Mouse (Mus musculus) left cerebral cortex, adult 8-10 months (tissue): ENCODE measurements around the gene Pdk4. TPM values are rescaled to one million over a fixed set of nuclear protein-coding genes. Genes with fewer than 3 reads are reported as not detected.
A peak's percentile ranks its signal among the peaks of the same experiment; 100 is the strongest.

Source experiments
- DNase-seq, 2 experiments: peaks; one replicate each; pipeline ENCODE4 v3.0.0; 2022; ENCODE audit warnings: low spot score in 2 of 2
- total RNA-seq, 4 experiments: library from RNA; stranded (reverse); gene quantifications; 2 replicates each; pipeline ENCODE4 v1.2.4; 2022

Pdk4 gene
- total RNA-seq, 4 experiments from 2014 or later: 12.9 to 14.8 (median 14.0) TPM

DNA sequence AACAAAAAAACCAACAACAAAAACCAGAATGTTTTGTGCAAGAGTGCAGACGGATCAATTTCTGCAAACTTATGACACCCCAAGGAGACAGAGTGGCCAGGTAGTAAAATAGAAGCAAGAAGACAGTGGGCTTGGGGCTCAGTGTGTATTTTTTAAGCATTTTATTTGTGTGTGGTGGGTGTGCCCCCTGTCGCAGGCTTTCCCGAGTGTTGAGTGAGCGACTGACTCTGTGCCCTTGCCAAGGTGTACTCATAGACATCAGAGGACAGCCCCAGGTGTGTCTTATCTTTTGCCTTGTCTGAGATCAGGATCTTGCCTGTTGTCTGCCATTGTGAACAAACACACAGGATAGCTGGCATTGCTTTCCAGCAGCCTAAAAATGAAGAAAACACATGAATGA lies 49.1 kb downstream of the Pdk4 start:
- DNase-seq: no peak

DNA sequence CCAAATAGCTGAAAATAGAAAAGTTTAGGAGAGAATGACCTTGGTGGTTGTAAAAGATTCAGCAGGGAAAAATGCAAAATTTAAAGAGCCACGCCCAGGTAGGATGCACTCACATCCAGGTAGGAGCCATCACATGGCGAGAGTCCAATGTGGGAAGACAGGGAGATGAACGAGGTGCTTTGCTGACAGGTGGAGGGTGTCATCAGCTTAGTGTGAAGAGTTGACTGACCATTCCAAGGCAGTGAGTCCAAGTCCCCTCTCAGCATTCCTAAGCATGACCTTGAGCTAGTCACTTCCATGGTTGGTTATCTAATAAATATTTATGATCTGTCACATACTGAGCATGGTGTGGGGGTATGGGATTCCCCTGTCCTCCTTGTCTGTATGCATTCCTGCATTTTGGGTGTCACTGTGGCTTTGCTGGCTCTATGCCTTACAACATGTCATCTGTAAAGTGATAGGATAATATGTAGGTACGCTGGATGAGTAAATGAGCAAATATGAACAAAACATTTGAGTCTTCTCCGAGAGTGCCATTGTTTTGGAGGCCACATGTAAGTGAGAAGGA lies 51.7 kb downstream of the Pdk4 start:
- no peak for DNase-seq

DNA sequence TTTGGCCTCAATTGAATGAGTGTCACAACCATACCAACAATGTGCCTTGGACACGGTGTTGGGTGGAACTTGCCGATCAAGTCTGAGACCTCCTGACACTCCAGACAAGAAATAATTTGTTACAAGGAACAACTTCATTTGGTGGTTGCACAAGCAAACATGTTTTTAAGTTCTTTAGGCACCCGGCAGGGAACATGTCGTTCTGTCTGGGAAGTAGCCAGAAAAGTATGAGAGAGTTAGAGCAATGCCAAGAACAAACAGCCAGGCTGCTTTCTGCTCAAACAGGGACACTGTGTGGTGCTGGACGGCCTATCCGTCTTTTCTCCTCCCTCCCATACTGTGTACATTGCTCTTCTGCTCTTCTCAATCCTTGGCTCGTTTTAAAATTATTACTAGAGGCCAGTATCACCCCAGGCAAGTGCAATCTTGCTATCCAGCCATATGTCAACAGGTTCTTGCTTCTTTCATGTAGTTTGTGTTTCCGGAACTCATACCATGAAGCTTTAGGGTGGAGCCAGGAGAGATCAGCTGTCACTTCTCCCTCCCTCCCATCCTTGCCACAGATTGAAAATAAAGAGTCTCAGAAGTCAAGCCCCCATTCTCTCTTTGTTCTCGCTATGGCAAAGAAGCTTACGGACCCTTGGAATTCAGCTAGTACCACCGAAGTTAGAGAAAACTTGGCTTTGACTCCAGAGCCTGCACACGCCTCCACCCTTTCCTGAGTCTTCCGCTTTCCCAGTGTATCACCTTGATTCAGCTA lies 52.8 kb downstream of the Pdk4 start:
- peak; percentile 12 to 14 for DNase-seq

DNA sequence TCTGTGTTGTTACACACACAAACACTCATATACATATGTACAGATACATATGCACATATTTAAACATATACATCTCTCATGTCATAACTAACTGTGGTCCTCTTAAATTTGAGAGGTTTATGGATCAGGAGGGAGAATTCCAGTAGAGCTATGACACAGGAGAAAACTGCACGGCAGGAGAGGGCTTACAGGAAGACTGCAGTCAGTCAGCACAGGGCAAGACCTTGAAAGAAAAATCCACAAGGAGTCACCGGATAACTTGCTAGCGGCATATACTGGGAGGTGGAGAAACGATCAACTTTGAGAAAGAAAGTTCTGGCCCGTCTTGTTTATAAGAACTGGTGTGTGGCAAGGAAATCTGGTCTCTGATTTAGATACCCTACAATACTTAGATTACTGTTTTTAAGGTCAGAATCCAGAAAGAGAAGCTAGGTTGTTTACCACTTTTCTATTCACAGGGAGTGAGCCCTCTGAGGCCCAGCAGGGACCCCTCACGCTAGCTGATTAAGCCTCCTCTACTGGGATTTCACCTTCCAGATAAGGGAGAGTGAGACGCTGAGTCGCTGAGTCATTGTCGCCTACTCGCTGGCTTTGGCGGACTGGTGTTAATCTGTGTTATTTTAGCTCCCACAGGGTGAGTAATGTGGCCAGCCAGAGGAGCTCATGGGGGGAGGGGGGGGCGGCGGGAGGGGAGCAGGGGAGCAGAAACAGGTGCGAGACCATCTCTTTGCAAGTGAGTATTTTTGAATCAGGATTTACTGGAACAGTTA lies 53.6 kb downstream of the Pdk4 start:
- peak; percentile 14 to 58 for DNase-seq

DNA sequence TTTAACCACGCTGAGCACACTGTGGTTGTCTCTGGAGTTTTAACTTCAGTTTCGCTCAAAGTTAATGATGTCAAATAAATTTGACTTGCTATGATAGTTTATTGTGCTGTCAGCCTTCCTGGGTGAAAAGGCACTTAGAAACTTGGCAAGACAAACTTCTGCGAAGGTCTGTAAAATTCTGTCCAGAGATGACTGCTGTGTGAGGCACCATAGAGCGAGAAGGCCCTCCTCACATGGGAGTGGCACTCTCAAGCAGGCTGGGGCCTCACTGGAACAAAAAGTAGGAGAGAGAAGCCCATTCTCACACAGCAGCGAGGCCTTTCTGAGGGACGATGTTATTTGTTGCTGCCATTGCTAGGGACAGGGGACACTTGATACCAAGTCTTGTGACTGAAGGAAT lies 54.9 kb downstream of the Pdk4 start:
- DNase-seq: no peak

DNA sequence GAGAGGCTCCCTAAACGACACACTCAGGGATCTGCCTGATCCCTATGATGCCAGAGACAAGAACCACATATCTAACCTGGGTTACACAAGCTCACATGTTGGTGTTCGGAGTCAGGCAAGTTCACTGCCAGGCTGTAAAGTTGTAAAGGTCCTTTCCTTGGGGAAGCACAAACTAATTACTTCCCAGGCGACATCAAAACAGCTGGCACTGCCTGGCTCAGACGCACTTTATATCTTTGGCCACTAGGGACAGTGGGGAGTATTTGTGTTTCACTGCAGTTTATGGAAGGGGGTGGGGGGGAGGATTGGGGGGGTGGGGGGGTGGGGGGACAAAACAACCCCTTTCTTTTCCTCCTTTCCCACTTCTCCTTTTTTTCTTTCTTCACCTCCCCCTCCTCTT lies 58.4 kb downstream of the Pdk4 start:
- DNase-seq: no peak

DNA sequence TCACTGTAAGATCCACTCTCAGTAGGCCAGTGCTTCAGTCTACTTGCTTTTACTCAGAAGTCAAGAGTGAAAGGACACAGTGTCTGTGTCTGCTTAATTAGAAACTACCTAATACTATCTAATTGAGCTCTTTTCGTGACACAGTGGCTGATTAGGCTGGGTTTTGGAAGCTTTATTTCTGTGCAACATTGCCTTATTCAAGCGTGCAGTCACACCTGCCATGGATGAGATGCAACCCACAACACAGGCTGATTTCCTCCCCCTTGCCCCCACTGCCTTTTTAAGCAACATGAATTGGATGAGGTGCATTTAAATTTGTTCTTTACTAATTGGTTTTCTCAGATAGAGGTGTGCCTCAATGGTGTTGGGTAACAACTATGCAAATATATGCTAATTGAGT lies 62.2 kb downstream of the Pdk4 start:
- no peak for DNase-seq

Other genes starting within 250 kb of the Pdk4 start
- gene Pon3, start 240.0 kb downstream of the Pdk4 start, total RNA-seq: 1 to 10 TPM; 2.2 to 4.9 (median 3.9) TPM
- gene Pon2, start 197.9 kb downstream of the Pdk4 start, total RNA-seq: 10 to 100 TPM; 20.8 to 24.2 (median 23.0) TPM
- 1 to 10 TPM in 1 of 4 experiments, under 1 TPM in 3; 0.48 to 1.3 (median 0.56) TPM for gene Asb4, start 112.9 kb downstream of the Pdk4 start, total RNA-seq
- 100 to 1,000 TPM; 114 to 143 (median 126) TPM for gene Dync1i1, start 229.3 kb upstream of the Pdk4 start, total RNA-seq